Mouse (Mus musculus) left cerebral cortex, postnatal 25 days (tissue): ENCODE measurements around the gene Scn8a. TPM values are rescaled to one million over a fixed set of nuclear protein-coding genes. Genes with fewer than 3 reads are reported as not detected.

Experiments
- DNase-seq, 2 experiments: peaks; one replicate each; pipeline ENCODE4 v3.0.0; 2022; ENCODE audit warnings: low spot score in 2 of 2, mixed read lengths in 1 of 2
- intact Hi-C: fragments of 180-260 bp; cut with DNase I; formaldehyde crosslinking; loops from one replicate; pipeline ENCODE4 v1.15.1; 2025
- total RNA-seq, 2 experiments: library from RNA; stranded (reverse); gene quantifications; 2 replicates each; pipeline ENCODE4 v1.2.3; 2021

The Scn8a gene
- total RNA-seq, 2 experiments from 2014 or later: 212 to 242 TPM

DNA sequence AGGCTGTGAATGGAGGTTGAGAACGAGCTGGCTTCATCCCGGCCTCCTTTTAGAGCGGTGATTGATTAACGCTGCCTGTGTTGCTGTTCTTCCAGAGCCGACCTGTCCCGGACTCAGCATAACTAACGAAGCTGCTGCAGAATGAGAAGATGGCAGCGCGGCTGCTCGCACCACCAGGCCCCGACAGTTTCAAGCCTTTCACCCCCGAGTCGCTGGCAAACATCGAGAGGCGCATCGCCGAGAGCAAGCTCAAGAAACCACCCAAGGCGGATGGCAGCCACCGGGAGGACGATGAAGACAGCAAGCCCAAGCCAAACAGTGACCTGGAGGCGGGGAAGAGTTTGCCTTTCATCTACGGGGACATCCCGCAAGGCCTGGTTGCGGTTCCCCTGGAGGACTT lies 66.5 kb downstream of the Scn8a start:
- intact Hi-C loops: no loop called here
- DNase-seq: no peak

DNA sequence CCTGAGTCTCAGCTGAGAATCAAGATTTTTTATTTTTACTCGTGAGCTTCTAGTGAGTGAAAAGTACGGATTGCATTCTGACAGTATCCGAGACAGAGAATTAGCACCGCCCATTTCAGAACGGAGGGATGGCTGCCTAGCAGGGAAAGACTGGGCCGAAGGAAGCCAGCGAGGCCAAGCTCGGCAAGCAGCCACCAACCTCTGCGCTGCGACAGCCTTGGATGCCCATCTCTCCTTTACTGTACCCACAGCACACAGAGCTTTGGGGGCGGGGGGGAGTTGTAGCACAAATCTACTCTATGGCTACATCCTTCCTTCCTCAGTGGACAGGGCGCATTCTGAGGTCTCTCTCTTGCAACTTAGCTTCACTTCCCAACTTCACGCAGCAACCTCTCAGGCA lies 78.7 kb downstream of the Scn8a start:
- intact Hi-C loops: no loop called here
- no peak for DNase-seq

DNA sequence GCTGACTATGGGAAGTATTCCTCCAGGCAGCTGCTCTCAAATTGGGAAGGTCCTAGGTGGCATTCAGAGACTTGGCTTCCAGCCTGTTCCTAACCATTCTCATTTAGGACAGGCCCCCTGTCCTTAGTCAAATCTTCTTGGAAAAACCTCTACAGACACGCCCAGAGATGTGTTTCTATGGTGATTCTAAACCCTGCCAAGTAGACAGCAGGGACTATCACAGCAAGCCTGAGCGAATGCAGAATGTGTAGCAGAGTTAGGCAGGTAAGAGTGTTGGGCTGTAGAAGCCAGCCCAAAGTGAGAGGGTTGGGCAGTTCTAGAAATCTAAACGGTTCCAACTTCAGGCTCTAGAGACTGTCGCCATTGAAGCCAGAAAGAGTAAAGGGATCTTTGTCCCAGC lies 79.5 kb downstream of the Scn8a start:
- intact Hi-C loops: no loop called here
- DNase-seq: no peak

DNA sequence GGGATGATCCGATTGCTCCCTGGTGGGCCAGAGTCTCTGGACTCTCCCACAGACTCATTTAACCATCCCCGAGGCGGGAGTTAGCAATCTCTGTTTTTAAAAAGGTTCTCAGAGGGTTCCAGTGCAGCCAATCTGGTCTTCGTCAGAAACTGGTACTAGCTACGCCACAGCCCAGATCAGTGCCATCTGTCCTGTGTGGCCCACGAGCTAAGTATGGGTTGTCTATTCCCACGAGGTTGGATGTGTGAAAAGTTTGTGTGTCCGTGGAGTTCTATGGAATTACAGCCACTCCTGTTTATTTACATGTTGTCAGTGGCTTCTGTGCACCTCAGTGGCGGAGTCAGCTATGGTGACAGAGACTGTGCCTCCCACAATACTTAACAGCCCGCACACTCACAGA lies 81.8 kb downstream of the Scn8a start:
- intact Hi-C loops: no loop called here

DNA sequence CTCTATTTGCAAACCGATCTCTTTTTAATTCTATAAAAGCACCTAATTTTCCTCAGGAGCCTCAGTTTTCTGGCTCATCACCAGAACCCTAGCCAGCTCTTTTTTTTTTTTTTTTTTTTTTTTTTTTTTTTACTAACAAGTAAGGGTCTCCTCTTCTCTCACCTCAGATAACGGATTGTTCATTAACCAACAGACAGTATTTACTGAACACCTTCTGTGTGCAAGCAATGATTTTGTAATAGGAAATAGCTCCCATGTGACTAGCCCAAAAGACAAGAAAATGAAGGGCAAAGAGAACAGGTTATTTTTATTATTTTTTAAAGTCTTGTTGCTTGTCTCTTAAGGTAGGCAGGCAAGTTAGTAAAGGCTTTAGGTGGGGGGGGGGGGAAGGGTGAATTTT lies 82.6 kb downstream of the Scn8a start:
- intact Hi-C loops: no loop called here

More for the DNA sequence above, 81.8 kb downstream of the Scn8a start:
- peak in 1 of 2 experiments; percentile 56 for DNase-seq

DNA sequence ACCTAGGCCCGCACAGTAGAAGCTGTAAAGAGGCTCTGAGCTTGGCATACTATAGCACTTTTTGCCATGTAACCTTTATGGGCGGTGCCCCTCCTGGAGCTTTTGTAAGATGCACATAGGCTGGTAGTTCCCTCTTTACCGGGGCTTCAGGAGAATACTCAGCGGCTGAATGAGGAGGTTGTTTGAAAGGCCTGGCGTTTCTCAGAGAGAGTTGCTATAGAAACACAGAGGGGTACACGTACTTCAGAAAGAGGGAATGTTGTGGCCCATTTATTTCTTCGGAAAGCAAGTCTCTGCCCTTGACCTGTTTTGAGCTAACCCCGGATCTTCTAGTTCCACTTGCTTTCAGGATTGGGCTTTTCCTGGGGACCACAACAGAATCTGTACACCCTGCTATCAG lies 83.2 kb downstream of the Scn8a start:
- no peak for DNase-seq
- intact Hi-C loops: no loop called here

More for the DNA sequence above, 82.6 kb downstream of the Scn8a start:
- DNase-seq: no peak

DNA sequence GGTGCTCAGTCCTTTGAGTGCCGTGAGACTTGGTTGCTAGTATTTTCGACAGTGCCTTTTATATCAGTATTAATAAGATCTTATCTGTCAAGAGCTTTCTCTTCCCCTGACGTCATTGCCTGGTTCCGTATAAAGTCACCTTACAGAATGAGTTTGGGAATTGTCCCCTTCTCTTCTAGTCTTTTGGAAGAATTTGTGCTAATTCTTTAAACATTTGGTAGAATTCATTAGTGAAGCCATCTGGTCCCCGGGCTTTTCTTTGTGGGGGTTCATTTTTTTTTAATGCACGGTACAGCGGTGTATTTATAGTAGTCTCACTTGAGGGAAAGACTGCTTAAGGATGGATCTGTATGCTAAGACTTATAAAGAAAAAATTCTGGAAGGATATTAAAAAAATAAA lies 84.3 kb downstream of the Scn8a start:
- intact Hi-C loops: no loop called here
- no peak for DNase-seq

DNA sequence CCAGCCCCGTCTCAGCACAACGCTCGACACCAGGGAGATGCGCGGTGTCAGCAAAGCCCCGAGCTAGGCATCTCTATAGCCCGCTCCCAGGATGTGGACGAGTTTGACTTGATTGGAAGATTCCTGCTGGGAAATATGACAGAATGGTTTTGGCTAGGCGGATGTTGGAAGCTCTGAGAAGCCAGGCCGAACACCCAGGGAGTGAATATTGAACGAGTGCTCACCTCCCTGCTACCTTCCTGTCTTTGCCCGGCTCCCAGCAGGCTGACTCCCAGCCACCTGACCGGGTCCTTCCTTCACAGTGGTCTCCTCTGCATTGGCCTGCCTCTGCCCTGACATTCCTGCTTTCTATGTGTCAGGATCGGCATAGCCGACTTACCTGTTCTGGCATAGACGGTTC lies 85.1 kb downstream of the Scn8a start:
- intact Hi-C loops: no loop called here
- DNase-seq: no peak

DNA sequence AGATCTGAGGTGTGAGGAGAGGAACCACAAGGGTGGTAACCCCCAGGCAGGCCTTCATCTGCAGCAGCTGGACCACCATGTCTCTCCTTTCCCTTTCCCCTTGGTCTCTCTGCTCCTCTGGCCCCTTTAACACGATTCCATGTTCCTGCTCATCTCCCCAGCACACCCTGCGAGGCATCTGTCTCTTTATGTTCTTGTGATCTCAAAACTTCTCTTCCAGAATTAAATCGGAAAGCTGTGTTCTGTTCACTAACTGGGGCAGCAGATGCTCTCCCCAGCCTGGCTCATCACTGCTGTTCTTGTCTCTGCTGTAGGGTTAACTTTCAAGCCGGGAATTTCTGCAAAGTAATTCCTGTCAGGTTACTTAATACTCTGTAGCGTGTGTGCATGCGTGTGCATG lies 91.3 kb downstream of the Scn8a start:
- DNase-seq: peak; percentile 55 to 86
- intact Hi-C loops: loop anchor here (2.0 to 5.0 kb wide), 4 partner anchors 38 to 204 kb away; no protein-coding TSS in a partner anchor

DNA sequence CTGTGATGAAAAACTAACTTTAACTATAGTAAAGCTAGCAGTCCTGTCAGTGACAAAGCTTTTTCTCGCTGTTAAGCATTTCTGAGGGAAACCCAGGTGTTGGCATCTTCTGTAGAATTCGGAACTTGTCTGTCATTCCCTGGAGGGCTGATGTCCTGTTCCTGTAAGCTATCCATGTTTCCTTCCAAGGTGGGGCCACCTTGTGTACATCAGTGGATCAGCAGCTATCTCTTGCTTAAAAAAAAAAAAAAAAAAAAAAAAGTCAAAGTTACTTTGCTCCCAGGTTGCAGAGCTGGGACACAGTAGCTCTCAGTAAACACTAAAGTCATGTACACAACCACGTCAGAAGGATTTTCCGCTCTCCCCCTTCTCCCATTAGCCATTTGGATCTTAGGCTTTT lies 91.9 kb downstream of the Scn8a start:
- DNase-seq: no peak
- intact Hi-C loops: loop anchor here (2.0 to 5.0 kb wide), 4 partner anchors 39 to 204 kb away; no protein-coding TSS in a partner anchor

DNA sequence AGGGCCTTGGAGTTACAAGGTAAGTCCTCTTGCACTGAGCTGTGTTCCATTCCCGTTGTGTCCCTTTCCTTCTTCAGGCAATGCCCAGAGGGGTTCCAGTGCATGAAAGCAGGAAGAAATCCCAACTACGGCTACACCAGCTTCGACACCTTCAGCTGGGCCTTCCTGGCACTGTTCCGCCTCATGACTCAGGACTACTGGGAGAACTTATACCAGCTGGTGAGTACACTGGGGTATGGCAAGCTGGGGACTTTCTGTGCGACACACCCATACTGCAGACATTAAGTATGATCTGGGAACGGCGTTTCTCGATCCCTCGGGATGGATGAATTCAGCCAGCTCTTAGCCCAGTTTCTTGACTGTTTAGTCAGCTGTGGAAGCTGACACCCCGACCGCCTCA lies 101.8 kb downstream of the Scn8a start:
- DNase-seq: peak; percentile 49 to 88
- intact Hi-C loops: no loop called here

DNA sequence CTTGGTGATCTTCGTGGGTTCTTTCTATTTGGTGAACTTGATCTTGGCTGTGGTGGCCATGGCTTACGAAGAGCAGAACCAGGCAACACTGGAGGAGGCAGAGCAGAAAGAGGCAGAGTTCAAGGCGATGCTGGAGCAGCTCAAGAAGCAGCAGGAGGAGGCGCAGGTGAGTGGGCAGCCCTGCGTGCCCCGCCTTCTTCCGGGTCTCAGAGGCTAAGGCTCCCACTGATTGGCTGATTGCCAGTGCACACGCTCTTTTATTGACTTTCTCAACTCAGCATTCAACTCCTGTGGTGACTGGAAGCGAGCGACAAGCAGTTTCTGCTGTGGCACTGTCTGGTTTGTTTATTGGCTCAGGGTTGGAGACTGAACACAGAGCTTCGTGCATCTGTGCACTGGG lies 103.1 kb downstream of the Scn8a start:
- DNase-seq: no peak
- intact Hi-C loops: no loop called here

DNA sequence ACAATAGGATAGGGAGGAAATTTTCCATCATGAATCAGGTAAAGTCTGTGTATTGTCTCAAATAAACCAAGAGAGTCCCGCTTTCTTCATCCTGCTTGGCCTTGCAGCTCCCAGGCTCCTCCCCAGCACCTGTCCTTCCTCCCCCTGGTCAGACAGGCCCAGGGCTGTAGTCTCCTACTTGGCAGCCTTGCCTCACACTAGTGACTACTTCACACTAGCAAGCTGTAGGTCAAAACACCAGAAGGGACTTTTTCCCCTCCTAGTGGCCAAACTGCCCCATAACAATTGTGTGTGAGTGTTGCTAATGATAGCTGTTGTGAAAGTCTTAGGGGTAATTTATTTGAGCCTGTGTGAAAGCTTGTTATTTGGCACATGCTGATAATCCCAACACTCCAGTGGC lies 105.0 kb downstream of the Scn8a start:
- intact Hi-C loops: no loop called here

DNA sequence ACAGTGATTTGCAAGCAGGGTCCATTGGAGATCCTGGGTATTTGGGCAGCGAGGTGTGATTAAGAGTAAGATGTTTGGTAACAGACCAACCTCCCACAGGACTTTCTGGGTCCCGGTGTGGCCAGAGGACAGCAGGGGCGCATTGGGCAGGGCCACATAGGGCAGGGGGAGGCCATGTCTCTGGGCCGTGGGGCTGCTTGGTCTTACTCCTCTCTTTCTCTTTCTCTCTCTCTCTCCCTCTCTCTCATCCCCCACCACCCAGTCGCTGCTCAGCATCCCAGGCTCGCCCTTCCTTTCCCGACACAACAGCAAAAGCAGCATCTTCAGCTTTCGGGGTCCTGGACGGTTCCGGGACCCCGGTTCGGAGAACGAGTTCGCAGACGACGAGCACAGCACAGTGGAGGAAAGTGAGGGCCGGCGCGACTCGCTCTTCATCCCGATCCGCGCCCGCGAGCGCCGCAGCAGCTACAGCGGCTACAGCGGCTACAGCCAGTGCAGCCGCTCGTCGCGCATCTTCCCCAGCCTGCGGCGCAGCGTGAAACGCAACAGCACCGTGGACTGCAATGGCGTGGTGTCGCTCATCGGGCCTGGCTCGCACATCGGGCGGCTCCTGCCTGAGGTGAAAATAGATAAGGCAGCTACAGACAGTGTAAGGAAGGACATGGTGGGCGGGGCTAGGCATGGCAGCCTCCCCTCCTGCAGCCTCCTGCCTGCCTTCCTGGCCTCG lies 113.9 kb downstream of the Scn8a start:
- DNase-seq: peak; percentile 55 to 66
- intact Hi-C loops: no loop called here

More for the DNA sequence above, 105.0 kb downstream of the Scn8a start:
- DNase-seq: no peak

DNA sequence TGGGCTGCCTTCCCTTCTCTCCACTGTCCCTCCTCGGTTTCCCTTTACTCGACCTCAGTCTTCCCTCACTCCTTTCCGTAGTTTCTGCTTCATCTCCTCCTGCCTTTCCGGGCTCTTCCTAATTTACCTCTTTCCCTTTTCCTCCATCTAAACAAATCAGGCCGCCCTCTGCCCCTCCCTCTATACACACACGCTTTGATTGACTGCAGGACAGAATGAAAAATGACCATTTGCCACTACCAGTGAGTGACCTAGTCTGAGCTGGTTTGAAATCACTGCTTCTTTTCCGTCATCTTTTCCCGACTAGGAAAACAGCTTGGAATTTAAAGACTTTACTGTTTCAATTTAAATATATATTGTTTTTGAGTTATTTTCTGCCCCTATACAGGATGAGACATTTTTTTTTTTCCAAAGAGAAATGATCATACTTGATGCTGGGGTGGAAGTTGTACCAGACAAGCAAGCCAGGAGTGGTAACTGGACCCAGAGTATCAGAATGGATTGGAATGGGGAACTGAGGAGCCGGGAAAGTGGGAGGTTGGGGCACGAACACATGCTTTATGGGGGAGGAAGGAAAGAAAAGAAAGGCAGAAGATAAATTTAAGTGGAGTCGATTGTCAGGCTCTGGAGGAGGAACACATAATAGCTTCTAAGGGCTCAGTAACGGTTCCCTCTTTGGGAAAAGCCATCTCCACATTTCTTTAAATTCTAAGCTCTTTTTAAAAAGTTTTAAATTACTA lies 114.7 kb downstream of the Scn8a start:
- intact Hi-C loops: no loop called here
- peak in 1 of 2 experiments; percentile 68 for DNase-seq

DNA sequence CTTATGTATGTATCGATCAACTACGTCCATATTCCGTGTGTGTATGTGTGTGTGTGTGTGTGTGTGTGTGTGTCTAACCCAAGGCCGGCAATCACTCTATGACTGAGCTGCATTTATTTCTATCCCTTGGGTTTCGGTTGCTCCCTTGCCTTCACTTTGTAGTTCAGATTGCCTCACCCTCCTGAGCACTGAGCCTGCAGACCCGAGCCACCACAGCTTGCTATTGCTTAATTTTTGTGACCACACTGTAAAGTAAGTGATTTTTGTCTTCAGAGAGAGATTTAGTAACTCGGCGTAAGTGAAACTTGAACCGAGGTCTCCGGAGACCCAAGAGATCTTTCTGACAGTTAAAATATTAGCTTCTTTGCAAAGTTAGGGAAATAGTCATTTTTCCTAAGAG lies 116.8 kb downstream of the Scn8a start:
- intact Hi-C loops: no loop called here
- DNase-seq: no peak

DNA sequence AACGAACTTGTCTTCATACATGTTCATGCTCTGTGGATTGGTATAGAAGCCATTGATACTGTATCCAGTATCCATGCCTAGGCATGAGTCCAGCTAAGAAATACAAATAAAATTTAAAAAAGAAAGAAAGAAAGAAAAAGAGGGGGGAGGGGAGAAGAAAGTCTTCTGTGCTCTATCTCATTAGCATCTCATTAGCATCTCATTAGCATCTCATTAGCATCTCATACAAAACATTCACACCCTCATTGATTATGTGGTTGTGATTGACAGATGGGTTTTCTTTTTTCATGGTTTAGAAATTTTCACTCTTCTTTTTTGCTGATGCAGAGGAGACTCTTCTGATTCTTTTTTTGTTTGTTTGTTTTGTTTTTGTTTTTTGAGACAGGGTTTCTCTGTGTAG lies 117.4 kb downstream of the Scn8a start:
- DNase-seq: no peak
- intact Hi-C loops: no loop called here

DNA sequence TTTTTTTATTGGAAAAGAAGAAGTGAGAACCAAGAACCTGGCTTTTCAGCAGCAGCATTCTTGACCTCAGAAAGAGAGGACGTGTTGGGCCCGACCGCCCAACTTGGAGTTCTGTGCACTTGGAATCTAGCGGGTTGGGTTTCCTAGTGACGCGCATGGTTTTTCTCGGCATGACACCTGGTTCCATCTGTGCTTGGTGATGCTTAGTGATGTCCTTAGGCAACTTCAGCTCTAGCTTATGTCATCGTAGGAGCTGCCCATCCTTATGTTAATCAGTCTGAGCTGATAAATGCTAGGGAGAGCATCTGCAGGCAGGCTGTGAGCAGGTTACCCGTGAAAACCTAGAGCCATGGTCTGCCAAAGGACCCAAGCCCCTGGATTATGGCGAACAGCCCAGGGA lies 120.6 kb downstream of the Scn8a start:
- peak in 1 of 2 experiments; percentile 74 for DNase-seq
- intact Hi-C loops: no loop called here

DNA sequence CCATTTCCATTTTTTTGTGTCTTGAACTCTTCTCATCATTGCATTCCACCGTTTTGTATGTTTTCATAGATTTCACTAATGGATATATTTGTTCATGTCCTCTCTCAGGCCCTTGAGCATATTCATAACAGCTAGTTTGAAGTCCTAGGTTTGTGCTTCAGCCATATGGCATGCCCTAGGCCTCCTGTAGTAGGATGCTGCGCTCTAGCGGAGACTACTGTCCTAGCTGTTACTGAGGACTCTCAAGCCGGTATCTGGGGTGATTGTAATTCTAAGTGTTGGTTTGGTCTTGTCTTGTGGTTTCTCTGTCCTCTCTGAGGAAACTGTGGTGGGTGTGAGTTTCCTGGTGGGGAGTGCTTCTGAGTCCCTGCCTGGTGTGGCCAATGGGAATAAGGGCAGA lies 127.4 kb downstream of the Scn8a start:
- intact Hi-C loops: no loop called here
- peak in 1 of 2 experiments; percentile 57 for DNase-seq

DNA sequence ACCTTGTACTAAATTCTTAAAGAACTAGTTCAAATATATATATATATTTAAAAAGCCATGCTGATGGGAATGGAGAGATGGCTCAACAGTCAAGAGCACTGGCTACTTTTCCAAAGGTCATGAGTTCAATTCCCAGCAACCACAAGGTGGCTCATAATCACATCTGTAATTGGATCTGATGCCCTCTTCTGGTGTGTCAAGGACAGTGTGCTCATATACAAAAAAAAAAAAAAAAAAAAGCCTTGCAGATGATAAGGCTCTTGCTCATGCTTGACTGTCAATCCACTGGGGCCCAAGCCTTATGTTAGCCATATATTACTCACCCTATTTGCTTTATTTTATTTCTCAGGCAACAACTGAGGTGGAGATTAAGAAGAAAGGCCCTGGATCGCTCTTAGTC lies 132.0 kb downstream of the Scn8a start:
- intact Hi-C loops: no loop called here

DNA sequence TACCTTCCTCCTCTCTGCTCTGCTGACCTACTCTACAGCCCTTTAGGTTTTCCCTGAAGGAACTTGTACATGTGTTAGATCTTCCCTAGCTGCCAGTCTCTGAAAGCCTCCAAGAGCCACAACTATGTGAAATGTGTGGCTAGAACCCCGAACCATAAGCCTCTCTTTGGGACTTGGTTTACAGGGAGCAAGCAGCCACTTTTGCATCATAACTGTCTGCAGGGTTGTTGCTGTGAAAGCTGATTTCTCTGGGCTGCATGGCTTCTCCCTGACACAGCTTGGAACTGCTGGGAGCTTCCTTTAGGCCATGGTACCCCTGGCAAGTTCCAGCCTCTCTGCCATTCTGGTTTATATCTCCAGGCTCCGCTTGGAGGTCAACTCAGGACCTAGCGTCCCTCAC lies 132.8 kb downstream of the Scn8a start:
- DNase-seq: no peak
- intact Hi-C loops: no loop called here

More for the DNA sequence above, 132.0 kb downstream of the Scn8a start:
- DNase-seq: no peak
